In the genomic region with DNA sequence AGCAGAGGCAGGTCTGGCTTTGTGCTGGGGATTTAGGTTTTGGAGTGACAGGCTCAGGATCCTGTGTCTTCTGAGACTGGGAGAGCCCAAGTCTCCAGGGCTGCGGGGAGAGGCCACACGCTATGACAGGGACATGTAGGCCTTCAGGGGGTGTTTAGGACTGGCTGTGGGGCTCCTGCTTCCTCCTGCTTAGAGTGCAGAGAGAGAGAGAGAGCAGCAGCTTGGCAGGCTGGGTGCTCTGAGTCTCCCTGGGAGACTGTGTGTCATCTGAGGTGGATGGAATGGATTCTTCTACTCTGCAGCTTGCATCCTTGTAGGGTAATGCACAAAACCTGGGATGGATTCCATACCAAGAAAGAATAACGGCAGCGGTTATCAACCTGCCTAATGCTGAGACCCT, we compare ENCODE assay signal across 8 mouse cellular contexts.
DNase-seq lines count a peak whose midpoint lies in the region; ATAC-seq and TF ChIP-seq lines count a peak whose summit lies in the region.

No protein-coding gene starts in this region.

- peak overlapping the region; percentile 87 for H3K27ac ChIP-seq in embryonic facial prominence, embryonic 10.5 days (replicated peaks)
- peak overlapping the region; percentile 59; the same call in 1 of the 2 replicates for H3K27ac ChIP-seq in kidney, adult 2 months (ENCODE audit: insufficient read depth, low read depth, low read length)
- H3K27ac ChIP-seq in lung, embryonic 15.5 days, result peak overlapping the region; percentile 78

- DNase-seq in urinary bladder, postnatal 14 days (ENCODE audit: low spot score), result peak; percentile 32
- no peak for DNase-seq in urinary bladder, adult 18-20 months (ENCODE audit: low spot score in 2 of 2)
- peak; percentile 66 for DNase-seq in embryonic facial prominence, embryonic 10.5 days (ENCODE audit: low spot score)
- peak; percentile 76 to 77 for DNase-seq in heart, adult 18-20 months
- DNase-seq in kidney, adult 2 months, result peak; percentile 68
- DNase-seq in retina, adult 2 months (ENCODE audit: low read depth, low spot score), result peak; percentile 88
- DNase-seq in ovary, postnatal 14 days (ENCODE audit: low spot score), result no peak

- H3K4me1 ChIP-seq in embryonic facial prominence, embryonic 10.5 days, result peaks cover 66% of the 10 kb centered on the region
- peaks cover 25% of the 10 kb centered on the region for H3K4me1 ChIP-seq in kidney, adult 2 months (ENCODE audit: control insufficient read depth, insufficient read depth, low read length)
- H3K4me1 ChIP-seq in lung, embryonic 15.5 days, result peaks cover 44% of the 10 kb centered on the region

- TF ChIP-seq POLR2A in kidney, adult 2 months (IDR thresholded peaks at IDR 0.05; ENCODE audit: low read depth, low read length), result no peak

- peak overlapping the region; percentile 47 for H3K4me3 ChIP-seq in embryonic facial prominence, embryonic 10.5 days
- no peak overlapping the region for H3K4me3 ChIP-seq in kidney, adult 2 months (ENCODE audit: insufficient read depth, low read depth, low read length)
- no peak overlapping the region for H3K4me3 ChIP-seq in lung, embryonic 15.5 days

- no peaks in the 10 kb centered on the region for H3K9me3 ChIP-seq in embryonic facial prominence, embryonic 10.5 days
- H3K9me3 ChIP-seq in lung, embryonic 15.5 days, result no peaks in the 10 kb centered on the region

- peak overlapping the region; percentile 39 for H3K4me2 ChIP-seq in lung, embryonic 15.5 days

- 15% methylated on average over 4 of the region's 4 CpGs for WGBS in embryonic facial prominence, embryonic 10.5 days
- 18% methylated on average over 4 of the region's 4 CpGs for WGBS in kidney, adult 2 months
- WGBS in lung, embryonic 15.5 days, result 15% methylated on average over 4 of the region's 4 CpGs

- H3K36me3 ChIP-seq in embryonic facial prominence, embryonic 10.5 days (replicated peaks), result no peaks in the 10 kb centered on the region
- no peaks in the 10 kb centered on the region for H3K36me3 ChIP-seq in kidney, adult 2 months (ENCODE audit: control insufficient read depth, insufficient read depth, low read length)
- no peaks in the 10 kb centered on the region for H3K36me3 ChIP-seq in lung, embryonic 15.5 days

- H3K27me3 ChIP-seq in embryonic facial prominence, embryonic 10.5 days (replicated peaks; ENCODE audit: low read depth, poor library complexity, severe bottlenecking), result peaks cover 15% of the 10 kb centered on the region
- H3K27me3 ChIP-seq in kidney, adult 2 months (replicated peaks; ENCODE audit: control insufficient read depth, insufficient read depth, low read length), result no peaks in the 10 kb centered on the region
- peaks cover 17% of the 10 kb centered on the region for H3K27me3 ChIP-seq in lung, embryonic 15.5 days

- no peak overlapping the region for H3K9ac ChIP-seq in lung, embryonic 15.5 days

- TF ChIP-seq CTCF in kidney, adult 2 months (conservative IDR thresholded peaks at IDR 0.05; ENCODE audit: insufficient read depth, insufficient read length, low read depth, low read length), result no peak

- peak; percentile 60 for ATAC-seq in lung, embryonic 15.5 days (ENCODE audit: borderline replicate concordance, extremely low read depth, low FRiP score, low TSS enrichment)

Comparison
In these comparisons a context has a peak if more than half of its experiments do, and no peak if none do; other contexts are left out.
1. DNase-seq: peak in urinary bladder, postnatal 14 days (single experiment), embryonic facial prominence, embryonic 10.5 days (single experiment), heart, adult 18-20 months (2 of 2), kidney, adult 2 months (single experiment) and retina, adult 2 months (single experiment); none in urinary bladder, adult 18-20 months (0 of 2) and ovary, postnatal 14 days (single experiment).
2. Peak in every context shown above with its lines, with median percentiles within 50 percentile points of each other: H3K27ac ChIP-seq.